Mouse (Mus musculus) heart, postnatal 0 days (tissue): ENCODE results near the gene Ntn1. TPM values are rescaled to one million over a fixed set of nuclear protein-coding genes. Genes with fewer than 3 reads are reported as not detected.

Experiments
- ATAC-seq: fragments of 200-750 bp; cut with Nextera tagmentation; 2 replicates; pipeline ENCODE4 v1.8.0; 2017; ENCODE audit warnings: low read depth, moderate number of reproducible peaks, moderate library complexity; ENCODE audit not compliant: insufficient read depth
- DNase-seq: peaks from one replicate; pipeline ENCODE4 v3.0.0-alpha.2; 2016; ENCODE audit warnings: low spot score
- H3K27ac ChIP-seq: fragments of 300-500 bp; sonication (generic); 2 replicates; pipeline ENCODE4 v1.5.1; 2014; ENCODE audit warnings: low read depth, mild to moderate bottlenecking
- H3K27me3 ChIP-seq: fragments of 300-500 bp; sonication (generic); 2 replicates; pipeline ENCODE4 v1.6.1; 2014; ENCODE audit warnings: low read length, mixed read lengths; ENCODE audit not compliant: control insufficient read depth, insufficient read depth
- H3K36me3 ChIP-seq: fragments of 300-500 bp; sonication (generic); replicated peaks from 2 replicates; pipeline ENCODE4 v1.6.1; 2014; ENCODE audit warnings: low read length, mixed read lengths; ENCODE audit not compliant: control insufficient read depth, insufficient read depth
- H3K4me1 ChIP-seq: fragments of 300-500 bp; sonication (generic); 2 replicates; pipeline ENCODE4 v1.6.1; 2014; ENCODE audit warnings: antibody characterized with exemption; ENCODE audit not compliant: control insufficient read depth, insufficient read depth
- H3K4me2 ChIP-seq: fragments of 300-500 bp; sonication (generic); 2 replicates; pipeline ENCODE4 v1.6.1; 2014; ENCODE audit warnings: low read depth, mild to moderate bottlenecking, low read length, moderate library complexity
- H3K4me3 ChIP-seq: fragments of 300-500 bp; sonication (generic); 2 replicates; pipeline ENCODE4 v1.5.1; 2014; ENCODE audit warnings: low read depth, low read length
- H3K9ac ChIP-seq: fragments of 300-500 bp; sonication (generic); replicated peaks from 2 replicates; pipeline ENCODE4 v1.6.1; 2014; ENCODE audit warnings: low read depth, low read length, mixed read lengths
- H3K9me3 ChIP-seq: fragments of 300-500 bp; sonication (generic); replicated peaks from 2 replicates; pipeline ENCODE4 v1.6.1; 2016; ENCODE audit warnings: low read length; ENCODE audit not compliant: control insufficient read depth
- CTCF ChIP-seq: IDR thresholded peaks from 2 replicates; pipeline ENCODE4 v1.5.1; 2016; ENCODE audit warnings: antibody characterized with exemption, control low read depth, low read depth
- EP300 ChIP-seq: IDR thresholded peaks from 2 replicates; pipeline ENCODE4 v1.6.1; 2016; ENCODE audit warnings: antibody characterized with exemption, low read depth
- WGBS: fragments of 180-500 bp; shearing (Covaris S2); extraction: QIAGEN DNeasy Blood & Tissue Kit; methylation state at CpG from one replicate; pipeline ENCODE4 v1.1.7; 2014; 5-methylcytosine and 5-hydroxymethylcytosine counted together
- polyA plus RNA-seq: library from polyadenylated mRNA; unstranded; fragments of >200 nt; fragmentation: Nextera tagmentation; extraction: Ambion mirVana; gene quantifications from 2 replicates; pipeline ENCODE4 v1.2.1, GENCODE M21; 2015
- total RNA-seq: library from RNA; depleted of rRNA; stranded (reverse); fragments of >200 nt; gene quantifications from 2 replicates; pipeline ENCODE4 v1.2.3, GENCODE M21; 2014; ENCODE audit warnings: low replicate concordance

The Ntn1 gene
- total and polyA plus RNA-seq, 2 experiments from 2014 or later, result 24.8 to 117 TPM

DNA sequence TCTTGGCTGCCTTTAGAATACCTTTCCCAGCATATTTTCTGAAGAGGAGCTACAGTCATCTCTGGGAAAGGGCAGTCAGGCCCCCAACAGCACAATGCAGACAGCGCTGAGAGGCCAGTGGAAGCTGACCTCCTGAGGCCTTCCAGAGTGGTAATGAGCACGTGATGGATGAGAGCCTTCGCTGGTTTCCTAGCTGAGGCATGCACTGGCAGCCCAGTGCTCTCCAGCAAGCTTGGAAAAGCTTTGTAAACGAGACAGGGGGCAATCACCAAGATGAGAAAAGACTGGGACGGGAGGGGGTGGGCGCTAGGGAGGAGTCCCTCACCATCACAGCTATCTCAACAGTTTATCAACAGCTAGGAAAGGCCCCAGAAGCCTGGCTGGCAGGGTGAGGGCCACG is 87.6 kb downstream of the Ntn1 start:
- H3K27ac ChIP-seq, result no peak overlapping the region
- 35% methylated on average over 7 of the region's 7 CpGs for WGBS
- no peak overlapping the region for H3K9ac ChIP-seq
- TF ChIP-seq EP300 (no peak), CTCF (no peak)
- no peaks in the 10 kb centered on the region for H3K27me3 ChIP-seq
- ATAC-seq (no peak), DNase-seq (no peak)
- no peaks in the 10 kb centered on the region for H3K9me3 ChIP-seq
- peaks cover 15% of the 10 kb centered on the region for H3K4me1 ChIP-seq
- H3K4me2 ChIP-seq, result no peak overlapping the region
- H3K36me3 ChIP-seq, result no peaks in the 10 kb centered on the region
- no peak overlapping the region for H3K4me3 ChIP-seq

DNA sequence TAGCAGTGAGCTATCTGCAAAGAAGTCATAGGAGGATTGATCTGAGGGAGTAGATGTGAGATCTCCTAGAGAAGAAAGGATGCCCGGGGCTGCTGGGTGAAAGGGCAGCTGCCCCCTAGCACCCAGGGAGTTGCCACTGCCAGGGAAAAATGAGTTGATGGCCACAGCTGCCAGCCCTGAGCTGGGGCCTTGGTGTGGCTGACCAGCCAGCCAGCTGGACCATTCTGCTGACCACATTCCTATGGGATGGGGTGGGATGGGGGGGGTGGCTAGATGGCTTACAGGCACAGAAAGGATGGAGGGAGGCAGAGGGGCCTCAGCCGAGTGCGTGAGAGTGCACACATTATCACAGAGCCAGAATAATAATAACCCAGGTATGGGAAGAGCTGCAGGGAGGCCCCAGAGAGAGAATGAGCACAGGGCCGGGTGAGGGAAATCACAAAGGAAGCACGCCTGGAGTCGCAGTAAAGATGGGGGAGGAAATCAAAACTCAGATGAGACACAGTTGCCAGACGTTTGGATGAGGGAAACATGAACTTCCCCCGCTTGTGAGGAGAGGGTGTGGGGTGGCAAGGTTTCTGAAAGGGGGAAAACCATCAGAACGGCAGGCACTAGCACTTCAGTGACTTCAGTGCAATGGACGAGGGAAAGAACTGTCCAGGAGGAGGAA is 91.6 kb downstream of the Ntn1 start:
- Histone ChIP-seq H3K4me3 (no peak overlapping the region), H3K4me1 (peaks cover 13% of the 10 kb centered on the region), H3K27me3 (no peaks in the 10 kb centered on the region), H3K9ac (no peak overlapping the region), H3K36me3 (no peaks in the 10 kb centered on the region), H3K9me3 (no peaks in the 10 kb centered on the region), H3K27ac (no peak overlapping the region), H3K4me2 (no peak overlapping the region)
- ATAC-seq, result no peak
- no peak for DNase-seq
- TF ChIP-seq CTCF (no peak), EP300 (no peak)
- WGBS, result 46% methylated on average over 10 of the region's 10 CpGs

GRCm38 (mm10) chr11:68305997-68306396 is 94.6 kb downstream of the Ntn1 start:
- TF ChIP-seq CTCF (no peak), EP300 (no peak)
- no peaks in the 10 kb centered on the region for H3K9me3 ChIP-seq
- no peak overlapping the region for H3K4me3 ChIP-seq
- H3K27ac ChIP-seq, result no peak overlapping the region
- ATAC-seq (no peak), DNase-seq (no peak)
- peaks cover 11% of the 10 kb centered on the region; the same call in 1 of the 2 replicates for H3K4me1 ChIP-seq
- no peak overlapping the region for H3K9ac ChIP-seq
- H3K4me2 ChIP-seq, result no peak overlapping the region
- 87% methylated on average over 8 of the region's 8 CpGs for whole genome bisulfite sequencing
- no peaks in the 10 kb centered on the region for H3K27me3 ChIP-seq
- no peaks in the 10 kb centered on the region for H3K36me3 ChIP-seq

DNA sequence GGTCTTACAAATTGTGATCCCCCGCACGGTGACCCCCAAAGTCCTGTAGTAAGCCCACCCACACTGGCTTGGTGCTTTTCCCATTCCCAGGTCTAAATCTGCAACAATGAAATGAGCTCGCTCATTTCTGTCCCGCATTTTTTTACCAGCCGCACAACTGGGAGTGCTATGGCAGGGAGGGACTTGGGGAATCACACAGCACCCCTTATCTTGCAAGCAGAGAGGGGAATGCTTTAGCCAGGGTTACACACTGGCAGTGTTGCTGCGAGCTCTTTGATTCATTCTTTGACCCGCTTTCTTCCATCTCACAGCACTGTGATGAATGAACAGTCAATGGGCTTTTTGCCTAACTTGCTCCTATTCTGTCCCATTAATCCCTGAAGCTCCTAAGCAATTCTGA is 98.3 kb downstream of the Ntn1 start:
- no peaks in the 10 kb centered on the region for H3K36me3 ChIP-seq
- ATAC-seq (no peak), DNase-seq (no peak)
- 49% methylated on average over 7 of the region's 7 CpGs for WGBS
- H3K4me3 ChIP-seq, result no peak overlapping the region
- H3K9ac ChIP-seq, result no peak overlapping the region
- no peak overlapping the region for H3K27ac ChIP-seq
- peaks cover 11% of the 10 kb centered on the region; the same call in 1 of the 2 replicates for H3K4me1 ChIP-seq
- H3K9me3 ChIP-seq, result no peaks in the 10 kb centered on the region
- H3K27me3 ChIP-seq, result no peaks in the 10 kb centered on the region
- H3K4me2 ChIP-seq, result no peak overlapping the region
- TF ChIP-seq CTCF (no peak), EP300 (no peak)

DNA sequence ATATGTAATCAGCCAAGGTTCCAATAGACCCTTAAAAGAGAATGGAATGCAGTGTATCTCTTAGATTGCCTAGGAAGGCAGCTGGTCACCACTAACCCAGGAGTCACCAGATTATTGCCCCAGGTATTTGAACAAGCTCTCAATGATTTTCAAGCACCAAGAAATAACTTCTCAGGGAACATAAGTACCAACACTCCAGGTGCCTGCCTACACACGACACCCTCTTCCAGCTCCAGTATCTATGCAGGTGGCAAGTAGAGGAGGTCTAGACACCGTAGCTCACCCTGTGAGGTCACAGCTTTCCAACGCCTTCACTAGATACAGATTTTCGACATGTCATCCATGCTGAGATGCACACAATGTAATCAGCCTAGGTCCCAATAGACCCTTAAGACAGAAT is 99.0 kb downstream of the Ntn1 start:
- DNase-seq (no peak), ATAC-seq (no peak)
- no peaks in the 10 kb centered on the region for H3K9me3 ChIP-seq
- no peak overlapping the region for H3K4me3 ChIP-seq
- H3K4me1 ChIP-seq, result peaks cover 11% of the 10 kb centered on the region; the same call in 1 of the 2 replicates
- H3K36me3 ChIP-seq, result no peaks in the 10 kb centered on the region
- H3K4me2 ChIP-seq, result no peak overlapping the region
- H3K27me3 ChIP-seq, result no peaks in the 10 kb centered on the region
- H3K27ac ChIP-seq, result no peak overlapping the region
- TF ChIP-seq EP300 (no peak), CTCF (no peak)
- no peak overlapping the region for H3K9ac ChIP-seq
- WGBS, result 59% methylated on average over 4 of the region's 4 CpGs

DNA sequence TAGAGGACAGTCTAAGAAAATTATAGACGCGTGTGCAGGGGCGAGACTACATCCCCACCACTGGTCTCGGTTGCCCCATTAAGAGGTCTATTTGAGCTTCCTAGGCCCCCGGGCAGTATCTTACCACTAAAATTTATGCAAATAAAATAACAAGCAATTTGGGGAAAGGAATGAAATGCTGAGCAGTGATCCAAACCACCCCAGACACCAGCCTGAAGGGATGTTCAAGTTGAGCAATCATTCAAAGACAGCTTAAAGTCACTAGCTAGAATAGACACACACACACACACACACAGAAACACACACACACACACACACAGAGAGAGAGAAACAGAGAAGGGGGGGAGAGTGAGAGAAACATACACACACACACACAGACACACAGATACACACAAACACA is 105.1 kb downstream of the Ntn1 start:
- no peak for ATAC-seq
- no peaks in the 10 kb centered on the region for H3K36me3 ChIP-seq
- WGBS, result 83% methylated on average over 5 of the region's 5 CpGs
- DNase-seq, result no peak
- H3K9ac ChIP-seq, result no peak overlapping the region
- H3K27ac ChIP-seq, result no peak overlapping the region
- H3K4me2 ChIP-seq, result no peak overlapping the region
- H3K9me3 ChIP-seq, result no peaks in the 10 kb centered on the region
- H3K4me3 ChIP-seq, result no peak overlapping the region
- TF ChIP-seq CTCF (no peak), EP300 (no peak)
- H3K4me1 ChIP-seq, result no peaks in the 10 kb centered on the region
- H3K27me3 ChIP-seq, result no peaks in the 10 kb centered on the region
